Mouse (Mus musculus) urinary bladder, postnatal 25 days (tissue): ENCODE data around the gene Pet2.

Experiments used
- DNase-seq: peaks from one replicate; pipeline ENCODE4 v3.0.0; 2022; ENCODE audit warnings: low spot score

Gene Pet2

GRCm38 (mm10) chrX:89409589-89409988, at the start of gene Pet2:
TSS of gene Pet2 (minus strand) at chrX:89409689.
- no peak for DNase-seq
